Mouse (Mus musculus): ENCODE measurements around the gene Cct4.

Cct4 gene

DNA sequence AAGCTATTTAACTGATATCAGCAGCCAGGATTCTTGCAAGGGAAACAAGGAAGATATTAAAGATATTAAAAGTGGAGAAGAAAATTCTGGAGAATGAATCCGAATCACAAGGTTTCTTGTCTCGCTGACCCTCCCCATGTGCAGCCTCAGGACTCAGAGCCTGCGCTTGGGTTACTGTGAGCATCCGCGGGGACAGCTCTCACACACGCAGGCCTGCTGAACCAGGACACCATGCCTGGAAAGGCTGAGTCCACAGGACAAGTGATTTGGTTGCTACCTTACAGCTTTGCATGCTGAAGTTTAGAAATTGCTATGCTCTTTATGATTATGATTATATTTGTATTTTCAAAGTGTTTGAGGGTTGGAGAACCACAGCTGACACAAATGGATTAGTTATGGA is 39.1 kb downstream of the Cct4 start:
- no peak for DNase-seq (ENCODE audit: low read depth, low spot score)

DNA sequence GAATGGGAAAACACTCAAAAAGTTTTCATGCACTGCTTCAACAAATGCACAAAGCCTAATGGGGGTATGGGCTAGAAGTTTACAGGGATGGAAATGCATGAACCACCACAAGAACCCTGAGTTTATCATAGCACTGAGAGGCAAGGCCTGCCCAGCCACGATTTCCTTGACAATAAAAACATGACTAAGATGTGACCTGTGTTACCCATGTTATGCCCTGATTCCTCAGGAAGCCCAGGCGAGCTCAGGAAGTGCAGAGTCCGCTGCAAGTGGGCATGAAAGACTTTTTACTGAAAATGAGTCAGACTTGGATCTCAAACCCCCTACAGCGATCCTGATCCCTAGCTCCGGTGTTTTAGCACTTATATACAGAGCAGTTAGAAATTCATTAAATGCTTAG is 56.9 kb downstream of the Cct4 start:
- DNase-seq (ENCODE audit: low read depth, low spot score) = no peak

DNA sequence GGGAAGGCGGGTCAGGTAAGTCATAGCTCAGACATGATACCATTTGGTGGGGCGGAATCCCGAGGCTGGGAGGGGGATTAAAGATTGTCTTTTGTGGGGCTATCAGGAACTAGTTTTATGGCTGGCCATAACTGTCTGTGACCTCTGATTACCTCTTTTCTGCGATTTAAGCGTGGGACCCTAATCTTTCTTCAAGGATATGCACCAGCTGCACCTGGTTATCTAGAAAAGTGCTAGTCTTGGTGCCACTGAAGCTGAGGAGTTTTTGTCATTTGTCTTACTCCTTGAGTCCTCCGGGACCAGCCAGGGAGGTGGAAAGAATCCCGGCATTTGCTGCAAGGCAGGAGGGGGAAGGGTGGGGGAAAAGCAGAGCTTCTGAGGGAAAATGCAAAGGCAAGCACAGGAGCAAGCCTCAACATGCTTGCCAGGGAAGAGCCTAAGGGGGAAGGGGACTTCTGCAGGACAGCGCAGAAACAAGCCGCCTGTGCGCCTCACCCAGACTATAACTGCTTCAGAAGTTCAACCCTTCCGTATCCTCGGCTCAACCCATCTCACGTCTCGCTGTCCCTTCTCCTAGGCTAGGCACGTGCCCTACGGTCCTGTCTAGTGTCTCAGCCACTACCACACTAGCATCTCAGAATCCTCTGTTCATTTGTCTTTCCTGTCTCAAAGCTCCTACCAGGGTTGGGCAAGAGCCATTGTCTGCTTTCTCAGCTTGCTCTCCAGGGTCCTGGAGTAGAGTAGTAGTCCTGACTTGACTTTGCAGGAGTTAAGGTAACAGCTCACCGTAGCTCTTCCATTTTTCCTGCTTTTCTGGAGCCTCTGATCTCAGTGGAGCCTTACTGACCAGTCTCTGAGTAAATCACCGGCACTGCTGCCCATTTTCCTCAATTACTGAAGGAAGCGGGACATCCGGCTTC is 57.6 kb downstream of the Cct4 start:
- DNase-seq (ENCODE audit: low read depth, low spot score) = peak; percentile 3

DNA sequence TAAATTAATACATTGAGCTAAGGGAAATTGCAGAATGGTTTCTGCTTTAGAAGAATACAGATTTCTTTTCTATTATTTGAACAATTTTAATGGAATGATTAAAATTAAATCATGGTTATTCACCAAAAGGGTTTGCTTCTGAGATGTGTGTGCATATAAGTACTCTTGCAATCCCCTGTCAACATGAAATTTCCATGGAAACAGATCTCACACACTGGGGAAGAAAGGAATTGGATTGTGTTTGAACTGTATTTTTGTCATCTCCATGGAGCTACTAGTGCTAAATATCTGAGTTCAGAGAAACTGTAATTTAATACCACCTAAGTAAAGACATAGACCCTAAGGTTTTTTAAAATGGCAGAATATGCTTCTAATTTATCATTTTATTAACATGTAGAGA is 59.3 kb downstream of the Cct4 start:
- DNase-seq (ENCODE audit: low read depth, low spot score) = peak; percentile 16

DNA sequence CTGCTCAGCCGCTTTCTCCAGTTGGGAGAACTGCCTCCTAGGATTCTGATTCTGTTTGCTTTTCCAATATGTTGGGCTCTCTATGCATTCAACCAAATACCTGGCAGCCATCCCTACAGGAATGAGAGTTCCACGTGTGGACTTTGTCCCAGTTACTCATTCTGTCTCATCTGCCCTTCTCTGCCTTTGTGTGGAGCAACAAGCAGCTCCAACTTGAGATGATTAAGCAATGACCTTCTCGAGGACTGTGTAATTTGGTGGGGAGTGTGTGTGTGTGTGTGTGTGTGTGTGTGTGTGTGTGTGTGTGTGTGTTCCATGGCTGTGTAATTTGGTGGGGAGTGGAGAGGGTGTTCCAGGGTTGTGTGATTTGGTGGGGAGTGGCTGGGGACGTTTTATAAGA is 62.0 kb downstream of the Cct4 start:
- DNase-seq (ENCODE audit: low read depth, low spot score) = no peak

Data from brain, adult 2 months (tissue).